Mouse (Mus musculus): ENCODE results near the gene Cdca7.

Cdca7 gene

GRCm38 (mm10) chr2:72475797-72476485 is at the start of gene Cdca7:
TSS of gene Cdca7 (plus strand) at chr2:72476159.
- DNase-seq (ENCODE audit: extremely low read depth, low read depth, low spot score) = no peak

DNA sequence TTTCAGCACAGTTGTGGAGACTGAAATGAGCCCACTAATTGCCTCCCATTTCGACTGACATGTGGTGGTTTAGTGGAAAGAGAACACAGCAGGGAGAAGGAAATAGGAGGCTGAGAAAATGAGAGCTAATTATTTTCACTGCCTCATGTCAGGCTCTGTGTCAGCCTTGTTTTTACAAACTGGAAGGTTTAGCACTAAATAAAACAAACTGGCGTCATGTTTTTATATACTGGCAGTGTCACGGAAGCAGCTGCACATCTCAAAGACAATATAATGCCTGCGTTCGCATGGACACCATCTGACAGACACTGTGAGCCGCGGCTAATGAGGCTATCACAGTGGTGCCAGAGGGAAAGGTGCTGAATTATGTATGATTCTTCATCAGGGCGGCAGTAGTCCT is 49.2 kb upstream of the Cdca7 start:
- DNase-seq (ENCODE audit: extremely low read depth, low read depth, low spot score) = no peak

DNA sequence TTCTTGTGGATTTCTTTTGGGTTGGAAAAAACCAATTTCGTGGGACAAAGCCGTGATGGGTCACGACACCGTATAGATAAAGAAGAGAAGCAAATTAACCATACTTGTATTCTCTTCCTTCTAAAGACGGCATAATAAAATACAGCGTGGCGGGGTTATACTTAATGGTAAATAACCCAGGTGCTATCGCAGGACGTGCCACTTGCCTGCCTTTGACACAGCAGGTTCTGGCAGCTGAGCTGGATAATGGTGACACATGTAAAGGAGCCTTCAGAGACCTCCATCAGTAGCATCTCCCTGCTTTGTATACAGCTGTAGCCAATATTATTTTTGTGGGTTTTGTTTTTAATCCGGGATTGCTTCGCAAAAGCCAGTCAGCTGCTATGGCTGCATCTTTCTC is 48.7 kb upstream of the Cdca7 start:
- no peak for DNase-seq (ENCODE audit: extremely low read depth, low read depth, low spot score)

DNA sequence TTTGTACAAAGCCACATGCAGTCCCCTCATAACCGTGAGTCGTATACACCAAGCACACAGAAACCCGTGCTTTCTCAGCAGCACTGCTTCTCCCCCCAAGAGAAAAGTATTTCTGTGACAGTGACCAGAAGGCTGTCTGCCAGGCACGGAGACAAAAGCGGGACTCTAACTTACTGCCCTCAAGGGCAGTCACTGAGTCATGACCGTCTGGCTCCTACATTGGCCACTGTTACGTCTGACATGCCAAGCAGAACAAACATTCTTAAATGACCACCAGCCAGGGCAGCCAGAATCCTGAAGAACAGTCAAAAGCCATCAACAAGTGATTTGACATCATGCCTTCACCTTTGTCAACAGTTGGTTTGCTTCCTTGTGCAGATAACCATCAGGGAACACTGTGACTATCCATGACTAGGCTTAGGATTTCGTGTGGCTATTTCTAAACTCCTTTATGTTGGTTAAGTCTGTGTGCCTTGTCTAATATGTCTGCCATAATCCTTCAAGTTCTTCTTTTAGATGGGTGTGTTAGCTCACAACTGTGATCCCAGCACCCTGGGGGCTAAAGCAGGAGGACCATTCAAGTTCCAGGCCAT is 36.9 kb upstream of the Cdca7 start:
- peak; percentile 91 for DNase-seq (ENCODE audit: extremely low read depth, low read depth, low spot score)

DNA sequence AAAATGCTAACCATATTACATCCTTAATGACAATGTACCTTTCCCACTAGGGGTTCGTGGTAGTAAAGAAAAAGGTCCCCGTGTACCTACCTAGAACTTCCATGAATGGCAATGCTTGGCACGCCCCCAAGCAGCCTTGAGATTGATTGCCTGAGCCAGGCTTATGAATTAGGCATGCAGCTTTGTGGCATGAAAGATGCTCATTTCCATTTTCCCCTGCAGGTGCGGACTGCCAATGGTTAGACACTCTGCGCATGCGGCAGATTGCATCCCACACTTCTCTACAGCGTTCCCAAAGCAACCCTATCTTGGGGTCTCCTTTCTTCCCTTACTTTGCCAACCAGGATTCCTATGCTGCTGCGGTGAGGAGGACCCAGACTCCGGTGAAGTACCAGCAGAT is 34.9 kb upstream of the Cdca7 start:
- DNase-seq (ENCODE audit: extremely low read depth, low read depth, low spot score) = no peak

DNA sequence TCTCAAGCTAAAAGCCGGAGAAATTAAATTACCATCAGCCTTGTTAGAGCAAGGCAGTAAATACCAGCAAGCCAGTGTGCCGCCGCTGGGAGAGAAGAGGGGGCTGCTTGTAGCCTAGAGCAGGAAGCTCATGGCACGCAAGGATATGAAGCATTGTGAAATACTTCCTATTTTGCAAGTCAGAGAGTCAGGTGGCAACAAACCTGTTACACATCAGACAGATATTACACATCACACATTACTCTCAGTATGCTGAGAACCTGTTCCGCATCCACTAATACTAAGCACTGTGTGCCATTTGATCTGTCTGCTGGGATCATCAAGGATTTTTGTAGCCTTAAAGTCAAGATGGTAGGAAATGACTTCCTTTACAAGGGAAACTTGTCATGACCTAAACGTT is 33.1 kb upstream of the Cdca7 start:
- no peak for DNase-seq (ENCODE audit: extremely low read depth, low read depth, low spot score)

- no peak for DNase-seq (ENCODE audit: extremely low read depth, low read depth, low spot score)
Measured at GRCm38 (mm10) chr2:72443960-72444359, 32.0 kb upstream of the Cdca7 start.

DNA sequence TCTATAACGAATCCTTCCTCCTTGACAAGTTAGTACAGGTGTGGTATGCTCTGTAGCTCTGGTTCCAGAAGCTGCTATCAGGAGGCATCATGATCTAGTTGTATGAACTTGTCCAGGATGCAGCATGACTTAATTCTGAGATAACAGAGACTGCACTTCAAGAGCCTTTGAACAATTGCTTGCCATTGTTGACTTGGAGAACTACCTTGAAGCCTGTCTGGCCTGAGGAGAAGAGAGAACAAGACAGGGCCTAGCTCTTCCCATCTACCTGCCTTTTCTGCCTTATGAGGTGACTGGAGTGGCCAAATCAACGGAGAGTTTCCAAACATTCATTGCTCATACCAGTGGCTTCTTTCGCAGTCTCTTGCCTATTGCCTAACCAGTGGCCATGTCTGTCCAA is 29.9 kb upstream of the Cdca7 start:
- DNase-seq (ENCODE audit: extremely low read depth, low read depth, low spot score) = peak; percentile 90

DNA sequence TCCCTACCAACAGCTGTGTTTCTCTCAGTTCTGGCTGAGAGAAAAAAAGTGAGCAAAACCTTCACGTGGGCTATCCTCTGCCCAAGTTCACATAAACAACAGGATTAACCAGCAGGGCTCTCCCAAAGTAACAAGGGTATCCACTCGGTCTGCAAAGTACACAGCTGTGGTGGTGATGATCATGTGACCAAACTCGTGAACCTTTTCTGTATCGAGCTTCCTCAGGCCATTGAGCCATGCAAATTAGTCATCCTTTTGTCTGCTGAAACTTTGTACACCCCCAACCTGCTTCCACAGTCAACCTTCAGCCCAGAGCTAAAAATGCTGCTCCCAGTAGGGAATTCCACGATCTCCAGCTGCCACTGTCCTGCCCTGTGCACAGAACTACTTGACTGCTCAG is 29.3 kb upstream of the Cdca7 start:
- DNase-seq (ENCODE audit: extremely low read depth, low read depth, low spot score) = no peak

- DNase-seq (ENCODE audit: extremely low read depth, low read depth, low spot score) = no peak
Measured at GRCm38 (mm10) chr2:72453563-72453962, 22.4 kb upstream of the Cdca7 start.

DNA sequence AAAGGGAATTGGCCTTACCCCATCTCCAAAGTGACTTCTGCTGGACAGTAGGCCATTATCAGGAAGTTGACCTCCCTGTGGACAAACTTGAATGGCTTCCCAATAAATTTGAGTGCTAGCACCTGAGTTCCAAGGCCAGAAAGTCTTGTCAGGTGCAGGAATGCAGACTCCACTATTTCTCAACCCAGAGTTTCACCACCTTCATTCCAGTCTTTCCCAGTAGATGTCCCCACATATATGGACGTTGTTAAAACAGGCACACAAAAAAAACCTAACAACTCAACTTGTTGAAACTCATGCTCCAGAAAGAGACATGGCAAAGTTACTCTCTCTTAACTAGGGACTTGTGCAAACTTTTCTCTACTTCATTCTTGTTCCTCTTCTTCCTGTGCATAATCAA is 19.8 kb upstream of the Cdca7 start:
- peak; percentile 55 for DNase-seq (ENCODE audit: extremely low read depth, low read depth, low spot score)

DNA sequence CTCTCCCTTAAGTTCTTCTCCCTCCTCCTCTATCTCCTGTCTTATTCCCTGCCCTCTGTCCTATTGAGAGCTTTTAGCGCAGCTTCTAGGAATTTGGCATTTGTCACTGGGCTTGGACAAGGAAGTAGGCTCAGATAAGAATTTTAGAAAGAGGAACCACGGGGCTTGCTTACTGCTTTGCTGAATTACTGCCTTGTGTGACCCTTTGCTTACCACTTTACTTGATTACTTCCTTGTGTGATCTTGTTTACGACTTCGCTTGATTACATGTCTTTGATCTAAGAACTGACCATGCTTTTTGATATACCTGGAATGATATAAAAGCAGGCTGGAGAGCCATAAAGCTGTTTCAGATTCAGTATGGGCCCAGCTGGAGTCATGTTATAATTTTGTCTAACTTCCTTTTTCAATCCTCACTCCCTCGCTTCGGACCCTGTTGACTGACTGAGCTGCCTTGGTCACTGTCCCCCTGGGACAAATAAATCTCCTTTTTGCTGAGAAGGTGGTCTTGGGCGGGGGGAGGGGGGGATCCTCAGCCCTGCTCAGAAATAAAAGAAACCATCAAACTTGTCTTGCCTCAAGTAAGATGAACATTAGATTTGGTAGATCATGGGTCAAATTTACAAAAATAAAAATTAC is 11.5 kb upstream of the Cdca7 start:
- no peak for DNase-seq (ENCODE audit: extremely low read depth, low read depth, low spot score)

GRCm38 (mm10) chr2:72467604-72468003 is 8.4 kb upstream of the Cdca7 start:
- DNase-seq (ENCODE audit: extremely low read depth, low read depth, low spot score) = no peak

DNA sequence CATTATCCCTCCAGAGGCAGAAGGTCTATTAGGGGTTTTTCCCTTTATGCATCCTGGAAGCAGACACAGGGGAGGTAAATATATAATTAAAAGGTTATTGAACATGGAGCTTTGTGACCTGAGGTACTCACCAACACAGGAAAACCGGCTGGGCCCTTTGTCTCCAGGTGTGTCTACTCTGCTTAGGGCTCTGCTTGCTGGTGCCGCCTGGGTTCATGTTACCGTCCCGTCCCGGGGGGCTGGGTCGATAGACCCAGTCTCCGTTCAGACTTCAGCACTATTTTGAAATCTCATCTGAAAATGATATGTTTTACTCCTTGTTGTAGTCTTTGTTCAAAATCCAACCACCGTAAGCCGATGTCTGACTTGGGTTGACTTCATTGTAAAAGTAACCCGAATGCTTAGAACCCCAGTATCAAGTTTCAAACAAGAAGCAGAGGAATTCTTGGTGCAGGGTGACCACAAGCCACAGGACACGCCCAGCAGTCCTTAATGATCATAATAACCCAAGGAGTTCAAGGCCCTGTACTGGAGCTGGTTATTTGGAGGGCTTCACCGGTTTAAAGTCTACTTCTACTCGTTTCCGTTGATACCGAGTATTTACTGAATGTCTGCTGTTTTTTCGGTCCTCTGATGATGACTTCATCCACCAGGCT is 4.4 kb upstream of the Cdca7 start:
- DNase-seq (ENCODE audit: extremely low read depth, low read depth, low spot score) = no peak

DNA sequence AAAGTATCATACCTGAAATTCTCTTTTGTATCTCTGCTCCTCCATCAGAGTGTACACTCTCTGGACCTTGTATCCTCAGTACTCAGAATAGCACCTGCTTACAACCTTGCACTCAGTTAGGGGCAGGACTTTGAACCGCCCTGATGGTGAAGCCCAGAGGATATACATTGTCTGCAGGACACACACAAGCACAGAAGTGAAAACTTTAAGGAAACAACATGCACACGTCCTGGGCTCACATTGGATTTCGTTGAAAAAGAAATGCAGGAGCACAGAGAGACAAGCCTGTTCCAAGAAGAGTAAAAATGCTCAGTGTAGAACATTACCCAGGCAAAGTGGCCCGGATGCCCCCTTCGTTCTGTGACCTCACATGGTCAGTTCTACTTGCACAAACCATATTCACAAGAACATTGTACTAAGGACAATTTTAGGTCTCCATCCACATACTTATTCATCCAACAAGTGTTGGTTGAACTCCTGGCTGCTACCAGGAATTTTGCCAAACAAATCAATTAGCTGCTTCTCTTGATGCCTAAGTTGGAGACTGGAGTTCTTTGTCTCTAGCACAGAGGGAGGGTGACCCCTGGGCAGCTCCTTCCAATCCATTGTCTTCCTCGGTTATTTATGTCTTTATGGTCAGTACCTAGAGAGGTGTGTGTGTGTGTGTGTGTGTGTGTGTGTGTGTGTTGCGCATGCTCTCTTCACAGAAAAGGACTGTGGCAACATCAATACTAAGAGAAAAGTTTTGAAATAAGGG is 1.2 kb upstream of the Cdca7 start:
- no peak for DNase-seq (ENCODE audit: extremely low read depth, low read depth, low spot score)

- DNase-seq (ENCODE audit: extremely low read depth, low read depth, low spot score) = no peak
Measured at GRCm38 (mm10) chr2:72475423-72475796, 549 bp upstream of the Cdca7 start.

GRCm38 (mm10) chr2:72476486-72477211 is 690 bp downstream of the Cdca7 start:
- DNase-seq (ENCODE audit: extremely low read depth, low read depth, low spot score) = no peak

DNA sequence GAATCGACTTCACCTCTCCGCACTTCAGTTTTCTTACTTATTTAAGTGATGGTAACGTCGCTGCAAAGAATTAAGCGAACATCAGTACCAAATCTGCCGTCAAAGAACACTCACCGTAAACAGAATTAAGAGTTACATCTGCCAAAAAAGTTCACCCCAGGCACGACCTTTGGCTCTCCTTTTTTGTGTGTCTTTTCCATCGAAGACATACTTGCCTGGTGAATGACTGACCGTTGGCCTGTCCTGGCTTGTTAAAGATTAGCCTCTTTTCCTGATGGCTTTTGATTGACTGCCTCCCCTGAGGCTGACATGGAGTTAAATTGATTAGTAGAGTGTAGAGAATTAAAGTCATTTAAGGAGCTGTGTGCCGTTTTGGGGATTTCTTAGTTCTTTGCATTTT is 1.3 kb downstream of the Cdca7 start:
- DNase-seq (ENCODE audit: extremely low read depth, low read depth, low spot score) = peak; percentile 39

- DNase-seq (ENCODE audit: extremely low read depth, low read depth, low spot score) = no peak
Measured at GRCm38 (mm10) chr2:72478176-72478575, 2.2 kb downstream of the Cdca7 start.

- no peak for DNase-seq (ENCODE audit: extremely low read depth, low read depth, low spot score)
Measured at GRCm38 (mm10) chr2:72478921-72479320, 3.0 kb downstream of the Cdca7 start.

DNA sequence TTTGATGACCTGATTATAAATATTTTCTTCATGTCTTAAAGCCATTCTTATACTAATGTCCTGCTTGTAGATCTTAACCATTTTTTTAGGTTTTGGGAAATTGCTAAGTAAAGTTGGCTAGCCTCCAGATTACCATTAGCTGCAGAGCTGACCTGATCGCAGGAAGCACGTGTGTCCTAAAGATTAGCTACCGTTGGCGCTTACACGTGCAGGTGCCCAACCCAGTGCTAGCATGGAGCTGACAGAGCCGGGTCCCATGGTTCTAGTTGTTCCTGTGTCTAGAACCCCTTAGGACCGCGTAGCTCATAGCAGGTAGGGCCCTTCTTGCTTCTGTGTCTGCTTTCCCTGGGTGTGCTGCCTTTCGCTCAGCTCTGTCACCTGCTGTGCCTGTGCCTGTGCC is 3.9 kb downstream of the Cdca7 start:
- DNase-seq (ENCODE audit: extremely low read depth, low read depth, low spot score) = no peak

Measured in fat pad, adult 2 months (tissue).